Mouse (Mus musculus): ENCODE measurements around the gene Foxn3.

The Foxn3 gene

DNA sequence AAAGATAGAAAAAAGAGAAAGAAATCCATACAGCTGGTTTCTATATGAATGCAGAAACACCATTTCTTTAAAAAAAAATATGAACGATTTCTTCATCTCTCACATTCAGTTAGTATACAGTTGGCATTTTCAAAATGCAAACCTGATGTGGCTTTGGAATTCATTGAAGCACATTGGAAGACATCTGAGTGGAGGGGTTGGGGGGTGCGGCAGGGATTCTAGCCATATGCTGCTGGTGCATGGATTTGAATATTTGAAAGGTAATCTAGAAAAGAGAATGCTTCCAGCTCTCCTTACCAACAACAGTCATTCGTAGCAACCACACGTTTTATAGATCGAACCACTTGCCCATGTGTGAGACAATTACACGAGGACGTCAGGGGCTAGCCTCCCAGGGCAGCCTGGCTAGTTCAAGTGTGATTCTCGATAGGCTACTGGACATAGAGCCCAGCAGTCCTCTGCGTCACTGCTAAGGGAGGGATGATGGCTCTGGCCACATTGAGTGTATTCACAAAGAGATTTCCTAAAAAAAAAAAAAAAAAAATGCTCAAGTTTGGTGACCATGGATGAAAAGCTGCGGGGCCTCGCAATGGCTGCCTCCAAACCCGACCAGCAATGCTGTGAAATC is 96.0 kb downstream of the Foxn3 start:
- no peak for DNase-seq (ENCODE audit: low read depth, low spot score)

DNA sequence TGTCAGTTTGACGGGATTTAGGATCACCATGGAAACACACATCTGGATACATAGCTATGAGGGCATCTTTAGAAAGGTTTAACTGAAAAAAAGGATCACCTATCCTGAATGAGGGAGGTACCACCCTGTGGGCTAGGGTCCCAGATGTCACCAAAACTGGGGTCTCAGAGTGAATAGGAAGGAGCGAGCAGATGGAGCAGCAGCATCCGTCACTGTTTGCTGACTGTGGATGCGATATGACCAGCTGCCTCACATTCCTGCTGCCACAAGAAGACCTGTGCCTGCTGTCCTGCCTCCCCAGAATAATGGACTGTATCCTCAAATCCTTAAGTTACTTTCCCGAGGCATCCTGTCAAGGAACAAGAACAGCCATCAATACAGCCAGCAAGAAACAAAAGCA is 97.0 kb downstream of the Foxn3 start:
- DNase-seq (ENCODE audit: low read depth, low spot score) = no peak

DNA sequence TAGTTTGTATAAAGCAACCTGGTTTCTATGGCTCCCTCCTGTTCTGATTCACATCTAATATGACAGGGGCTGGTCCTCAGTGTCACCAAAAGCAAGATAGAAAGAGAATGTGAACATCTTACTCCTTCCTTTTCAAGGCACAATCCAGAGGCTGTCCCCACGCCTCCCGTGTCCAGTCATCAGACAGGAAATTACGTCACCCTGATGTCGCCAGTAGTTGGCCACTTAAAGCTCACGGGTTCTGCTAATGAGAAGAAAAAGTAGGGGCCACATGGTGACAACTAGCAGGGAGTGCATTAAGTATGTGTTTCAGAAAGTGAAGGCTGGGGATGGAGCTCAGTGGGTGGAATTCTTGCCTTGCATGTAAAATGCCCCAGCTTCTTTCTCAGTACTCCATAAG is 99.1 kb downstream of the Foxn3 start:
- no peak for DNase-seq (ENCODE audit: low read depth, low spot score)

DNA sequence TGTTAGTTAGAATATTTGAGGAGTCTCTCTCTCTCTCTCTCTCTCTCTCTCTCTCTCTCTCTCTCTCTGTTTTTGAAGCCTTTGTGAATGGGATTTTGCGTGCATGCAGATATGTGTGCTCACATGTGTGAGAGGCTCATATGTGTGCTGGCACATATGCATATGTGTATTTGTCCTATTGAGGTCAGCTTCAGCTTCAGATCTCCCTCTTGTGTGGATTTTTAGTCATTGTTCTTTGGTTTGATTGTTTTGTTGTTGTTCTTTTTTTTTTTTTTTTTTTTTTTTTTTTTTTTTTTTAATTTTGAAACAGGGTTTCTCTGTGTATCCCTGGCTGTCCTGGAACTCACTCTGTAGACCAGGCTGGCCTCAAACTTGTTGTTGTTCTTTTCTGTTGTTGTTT is 100.5 kb downstream of the Foxn3 start:
- DNase-seq (ENCODE audit: low read depth, low spot score) = no peak

DNA sequence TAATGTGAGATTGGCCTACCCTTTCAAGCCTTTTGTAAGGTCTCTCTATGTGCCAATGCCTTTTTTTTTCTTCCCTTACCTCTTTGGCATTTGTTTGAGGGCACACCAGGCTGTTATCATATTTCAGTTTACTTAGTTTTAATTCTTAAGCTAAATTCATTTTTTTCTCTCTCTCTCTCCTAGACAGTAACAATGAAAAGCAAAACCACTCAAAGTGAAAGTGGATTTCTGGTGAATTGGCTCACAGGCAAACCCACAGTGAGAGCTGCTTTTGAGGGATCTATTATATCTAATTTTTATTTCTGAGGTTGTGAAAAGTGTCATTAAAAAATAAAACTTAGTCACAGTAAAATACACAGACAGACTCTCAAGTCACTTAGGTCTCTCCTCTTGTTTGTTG is 101.1 kb downstream of the Foxn3 start:
- DNase-seq (ENCODE audit: low read depth, low spot score) = no peak

DNA sequence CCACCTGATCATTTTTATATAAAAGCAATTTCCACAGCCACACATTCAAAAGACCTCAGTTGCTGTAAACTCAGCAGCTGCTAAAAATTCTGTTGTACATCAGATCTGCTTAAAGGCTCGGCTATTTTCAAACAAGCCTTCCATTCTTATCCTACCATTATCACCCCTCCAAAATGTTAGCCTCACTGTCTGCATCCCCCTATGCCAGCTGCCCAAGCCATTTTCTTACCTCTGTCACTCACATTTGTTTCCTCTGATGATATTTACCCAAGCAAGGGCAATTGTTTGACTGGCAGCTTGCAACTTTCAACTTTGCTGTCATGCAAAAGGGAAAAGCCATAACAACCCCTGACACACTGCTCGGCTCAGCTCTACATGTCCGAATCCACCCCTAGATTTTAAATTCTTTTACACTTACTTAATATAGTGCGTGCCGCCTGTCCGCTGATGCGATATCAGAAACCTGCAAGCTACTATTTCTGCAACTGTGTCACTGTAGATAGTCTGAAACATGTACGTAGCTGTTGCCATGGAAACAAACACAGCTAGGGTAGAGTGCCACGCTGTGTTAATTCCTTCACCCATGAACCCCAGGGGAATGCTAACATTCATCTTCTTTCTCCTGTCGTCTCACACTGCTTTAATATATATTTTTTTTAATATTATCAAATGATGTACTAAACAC is 105.7 kb downstream of the Foxn3 start:
- DNase-seq (ENCODE audit: low read depth, low spot score) = no peak

DNA sequence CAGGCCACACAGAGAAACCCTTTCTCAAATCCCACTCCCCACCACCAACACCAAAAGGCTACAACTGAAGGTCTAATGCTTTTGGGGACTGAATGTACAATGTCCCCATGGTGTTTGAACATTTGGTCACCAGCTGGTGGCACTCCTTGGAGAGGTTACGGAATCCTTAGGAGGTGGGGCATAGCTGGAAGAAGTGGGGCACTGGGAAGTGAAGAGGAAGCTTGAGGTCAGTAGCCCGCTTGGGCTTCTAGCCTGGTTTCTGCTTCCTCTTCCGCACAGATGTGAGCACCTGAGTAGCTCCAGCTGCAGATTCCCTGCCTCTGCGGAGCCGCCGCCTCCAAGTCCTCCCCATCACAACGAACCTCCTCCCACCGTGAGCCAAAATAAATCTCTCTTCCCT is 107.8 kb downstream of the Foxn3 start:
- no peak for DNase-seq (ENCODE audit: low read depth, low spot score)

DNA sequence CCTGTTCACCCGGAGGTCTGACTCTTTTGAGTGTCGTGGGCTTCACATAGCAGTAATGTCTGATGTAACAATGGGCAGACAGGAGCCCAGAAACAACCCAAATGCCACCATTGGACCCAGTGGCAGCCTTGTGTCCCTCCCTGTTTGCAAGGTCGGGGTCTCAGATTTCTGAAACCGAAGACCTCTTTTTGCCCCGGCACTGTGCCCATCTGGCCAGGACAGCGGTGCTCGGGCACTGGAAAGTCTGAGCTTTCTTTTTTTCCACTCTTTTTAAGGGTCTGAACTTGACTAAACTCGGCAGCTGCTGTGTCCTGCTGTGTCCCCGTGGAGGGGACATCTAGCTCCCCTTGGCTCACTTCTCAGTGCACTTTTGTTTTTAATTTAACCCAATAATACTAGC is 109.0 kb downstream of the Foxn3 start:
- no peak for DNase-seq (ENCODE audit: low read depth, low spot score)

DNA sequence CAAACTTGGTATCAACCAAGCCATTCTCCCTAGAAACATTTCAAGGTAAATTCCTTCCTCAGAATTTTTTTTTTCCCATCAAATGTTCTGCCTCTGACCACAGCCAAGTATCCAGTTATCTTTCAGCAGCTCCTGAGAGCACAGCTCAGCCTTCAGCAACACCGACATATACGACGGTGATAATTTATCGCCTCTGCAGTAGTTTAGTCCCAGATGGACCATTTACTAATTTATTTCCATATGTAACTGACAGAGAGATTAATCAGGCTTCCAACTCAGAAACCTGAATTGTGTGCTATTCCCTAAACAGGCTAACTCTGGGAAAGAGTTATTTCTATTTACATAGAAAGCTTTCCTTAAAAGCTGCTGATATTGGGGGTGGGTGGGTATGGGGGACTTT is 109.6 kb downstream of the Foxn3 start:
- DNase-seq (ENCODE audit: low read depth, low spot score) = no peak

DNA sequence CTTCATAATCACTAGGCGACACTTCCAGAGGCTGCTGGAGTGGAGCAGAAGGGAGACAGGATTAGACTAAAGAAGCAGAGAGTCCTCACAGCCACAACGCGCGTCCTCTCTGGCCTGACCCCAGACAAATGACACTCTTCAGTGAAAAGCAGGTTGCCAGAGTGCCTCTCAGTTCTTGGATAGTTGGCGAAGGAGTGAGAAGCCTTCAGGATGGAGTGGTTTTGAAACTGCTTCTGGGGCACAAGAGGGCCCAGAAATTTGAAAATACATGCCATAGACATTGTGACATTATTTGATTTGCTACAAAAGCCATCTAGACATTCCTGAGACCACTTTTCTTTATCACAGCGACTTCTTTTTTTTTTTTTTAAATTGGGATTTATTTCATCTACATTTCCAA is 113.3 kb downstream of the Foxn3 start:
- DNase-seq (ENCODE audit: low read depth, low spot score) = no peak

DNA sequence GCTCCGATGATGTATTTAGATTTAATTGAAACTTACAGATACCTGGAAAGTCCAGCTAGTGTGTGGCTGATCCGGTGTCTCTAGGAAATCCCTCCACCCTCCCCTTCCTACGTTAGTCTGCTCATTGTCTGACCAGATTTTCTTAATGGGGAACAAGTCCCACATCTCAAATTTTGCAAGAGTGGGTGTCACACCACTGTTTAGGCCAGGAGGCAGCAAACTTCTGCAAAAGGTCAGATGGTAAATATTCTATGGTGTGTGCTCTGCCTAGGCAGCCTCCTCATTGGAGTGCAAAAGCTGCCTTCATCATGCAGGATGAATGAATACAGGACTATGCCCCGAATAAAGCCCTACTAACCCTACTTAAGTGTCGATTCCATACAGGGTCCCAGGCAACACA is 115.6 kb downstream of the Foxn3 start:
- no peak for DNase-seq (ENCODE audit: low read depth, low spot score)

DNA sequence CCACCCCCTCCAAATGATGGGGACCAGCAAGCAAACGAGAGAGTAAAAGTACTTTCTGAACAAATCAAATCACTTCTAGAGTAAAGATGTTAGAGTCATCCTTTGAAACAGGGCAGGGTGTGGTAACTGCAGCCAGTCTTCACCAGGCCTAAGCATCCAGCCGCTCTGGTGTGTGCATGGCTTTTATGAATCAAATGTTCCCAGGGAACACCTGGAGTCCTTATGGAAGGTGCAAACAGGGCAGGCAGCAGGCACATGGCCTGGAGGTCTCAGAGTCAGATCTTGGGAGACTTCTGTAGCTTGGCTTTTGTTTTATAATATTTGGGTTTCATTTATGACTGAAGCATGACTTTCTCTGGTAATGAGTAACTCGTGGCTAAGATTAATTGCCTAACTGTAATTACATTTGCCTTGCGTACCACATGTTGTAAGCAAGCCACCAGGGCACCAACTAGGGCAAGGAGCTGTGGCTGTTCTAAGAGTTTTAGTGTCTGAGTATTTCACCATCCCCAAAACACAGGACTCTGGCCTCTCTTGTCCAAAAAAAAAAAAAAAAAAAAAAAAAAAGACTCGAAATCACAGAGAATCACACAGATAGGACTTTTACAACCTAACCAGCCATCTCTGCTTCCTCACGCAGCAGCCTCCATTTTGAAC is 118.2 kb downstream of the Foxn3 start:
- DNase-seq (ENCODE audit: low read depth, low spot score) = peak; percentile 34

DNA sequence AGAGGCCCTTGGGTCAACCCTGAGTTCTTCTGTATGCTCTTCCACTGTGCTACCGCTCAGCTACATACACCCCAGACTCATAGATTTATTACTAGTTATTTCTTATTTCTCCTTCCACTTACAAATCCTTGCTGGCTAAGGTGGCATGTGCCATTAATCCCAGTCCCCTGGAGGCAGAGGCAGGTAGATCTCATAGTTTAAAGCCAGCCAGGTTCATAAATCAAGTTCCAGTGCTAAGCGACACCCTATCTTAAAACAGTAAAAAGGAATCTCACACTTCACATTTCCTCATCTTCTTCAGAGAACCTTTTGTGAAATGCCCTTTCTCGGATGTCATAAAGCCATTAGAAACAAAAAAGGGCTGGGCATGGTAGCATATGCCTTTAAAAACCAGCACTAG is 120.6 kb downstream of the Foxn3 start:
- no peak for DNase-seq (ENCODE audit: low read depth, low spot score)

DNA sequence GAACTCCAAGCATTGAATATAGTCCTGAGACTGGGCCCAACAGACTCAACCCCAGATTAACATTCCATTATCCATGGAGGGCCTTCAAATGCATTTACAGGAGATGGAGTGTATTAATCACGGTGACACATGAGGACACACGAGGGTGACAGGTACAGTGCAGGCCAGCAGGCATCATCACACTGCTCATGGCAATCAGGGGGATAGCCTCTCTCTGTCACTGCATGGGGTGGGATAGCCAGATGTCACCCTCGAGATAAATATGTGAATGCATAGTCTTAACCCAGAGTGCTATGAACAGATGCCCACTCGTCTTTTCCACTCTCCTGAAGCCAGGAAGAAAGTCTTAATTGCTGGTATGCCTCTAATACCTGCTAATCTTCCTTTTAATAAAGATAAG is 122.4 kb downstream of the Foxn3 start:
- DNase-seq (ENCODE audit: low read depth, low spot score) = no peak

DNA sequence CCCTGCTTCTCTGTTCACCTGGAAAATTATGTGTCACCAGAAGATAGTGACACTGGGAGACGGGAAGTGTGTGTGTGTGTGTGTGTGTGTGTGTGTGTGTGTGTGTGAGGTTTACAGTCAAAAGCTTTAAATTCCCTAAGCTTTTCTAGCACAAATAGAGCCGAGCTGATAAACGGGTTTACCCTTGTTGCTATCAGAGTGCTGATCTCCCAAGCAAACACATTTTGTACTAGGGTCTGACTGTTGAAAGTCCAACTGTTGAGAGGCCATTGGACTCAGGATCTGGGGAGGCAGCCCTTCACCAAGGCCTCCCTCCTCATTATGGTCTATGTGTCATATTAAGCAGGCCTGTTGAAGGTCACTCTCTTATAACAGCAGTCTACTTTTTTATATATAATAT is 123.4 kb downstream of the Foxn3 start:
- DNase-seq (ENCODE audit: low read depth, low spot score) = no peak

DNA sequence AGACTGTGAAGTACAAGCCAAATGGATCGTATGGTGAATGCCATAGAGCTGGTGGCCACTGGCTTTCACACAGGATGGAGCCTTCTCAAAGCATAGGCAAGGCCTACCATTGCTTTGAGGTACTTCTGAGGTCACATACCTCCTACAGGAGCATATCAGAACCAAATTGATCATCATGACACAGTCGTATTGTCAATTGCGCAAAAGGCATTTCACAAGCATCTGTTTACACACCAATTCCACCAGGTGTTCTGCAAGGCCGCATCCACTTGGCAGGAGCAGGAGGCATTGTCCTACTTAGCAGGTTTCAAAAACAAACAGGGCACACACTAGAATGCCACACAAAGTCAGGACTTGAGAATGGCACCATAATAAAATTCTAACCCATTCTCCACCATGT is 128.2 kb downstream of the Foxn3 start:
- no peak for DNase-seq (ENCODE audit: low read depth, low spot score)

DNA sequence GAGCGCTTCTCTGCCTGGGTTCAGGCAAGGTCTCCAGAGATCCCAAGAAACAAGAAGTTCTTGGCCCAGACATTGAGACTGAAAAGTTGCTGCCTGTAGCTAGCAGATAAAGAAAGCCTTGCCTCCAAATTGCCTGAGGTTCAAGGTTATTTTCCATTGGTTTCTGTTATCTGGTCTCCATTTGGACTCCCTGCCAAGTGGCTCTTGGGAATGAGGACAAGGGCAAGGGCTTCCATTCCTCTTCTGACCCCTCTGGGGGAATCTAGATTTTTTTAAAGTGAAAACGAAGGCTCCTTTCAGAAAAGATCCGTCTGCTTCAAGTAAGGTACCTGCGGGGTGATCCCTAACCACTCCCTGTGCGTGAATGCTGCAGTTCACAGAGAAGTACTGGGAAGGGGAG is 130.0 kb downstream of the Foxn3 start:
- no peak for DNase-seq (ENCODE audit: low read depth, low spot score)

DNA sequence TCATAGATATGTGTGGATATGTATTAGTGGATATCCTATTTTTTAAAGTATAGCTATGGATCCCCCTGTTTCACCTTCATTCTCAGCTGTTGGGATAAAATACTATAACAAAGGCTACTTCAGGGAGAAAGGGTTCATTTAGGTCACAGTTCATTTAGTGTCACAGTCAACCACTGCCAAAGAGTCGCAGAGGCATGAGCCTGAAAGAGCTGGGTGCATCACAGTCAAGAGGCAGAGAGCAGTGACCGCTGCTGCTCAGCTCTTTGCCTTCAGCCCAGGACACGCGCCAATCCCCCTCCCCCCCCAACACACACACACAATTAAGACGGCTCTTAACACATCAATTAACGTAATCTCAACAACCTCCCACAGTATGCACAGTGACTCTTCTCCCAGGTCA is 131.8 kb downstream of the Foxn3 start:
- DNase-seq (ENCODE audit: low read depth, low spot score) = no peak

DNA sequence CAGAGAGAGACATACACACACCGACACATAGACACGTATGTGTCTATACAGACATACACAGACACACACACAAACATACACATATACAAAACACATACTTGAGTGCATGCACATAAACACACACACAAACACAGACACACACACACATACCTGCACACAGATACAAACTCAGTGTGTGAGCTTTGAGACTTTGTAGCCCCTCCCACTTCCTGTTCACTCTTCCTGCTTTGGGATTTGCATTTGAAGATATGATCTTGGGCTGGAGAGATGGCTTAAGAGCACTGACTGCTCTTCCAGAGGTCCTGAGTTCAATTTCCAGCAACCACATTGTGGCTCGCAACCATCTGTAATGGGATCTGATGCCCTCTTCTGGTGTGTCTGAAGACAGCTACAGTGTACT is 132.4 kb downstream of the Foxn3 start:
- DNase-seq (ENCODE audit: low read depth, low spot score) = no peak

DNA sequence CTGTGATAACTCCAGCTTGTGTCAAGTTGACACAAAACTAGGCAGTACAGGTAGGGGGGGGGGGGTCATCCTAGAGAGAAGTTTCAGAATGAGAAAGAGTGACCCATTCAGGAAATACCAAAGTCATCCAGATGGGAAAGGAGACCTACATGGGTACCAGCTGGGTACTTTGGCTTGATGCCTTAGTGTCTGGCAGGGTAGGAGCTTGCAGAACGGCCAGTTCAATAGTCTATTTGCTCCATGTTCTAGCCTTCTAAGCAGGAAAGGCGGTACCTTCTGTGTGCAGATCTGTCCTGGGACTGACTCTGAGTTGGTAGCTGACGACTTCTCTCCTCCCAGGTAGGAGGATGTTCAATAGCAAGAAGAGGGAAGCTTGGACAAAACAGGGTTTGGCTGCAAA is 134.3 kb downstream of the Foxn3 start:
- no peak for DNase-seq (ENCODE audit: low read depth, low spot score)

DNA sequence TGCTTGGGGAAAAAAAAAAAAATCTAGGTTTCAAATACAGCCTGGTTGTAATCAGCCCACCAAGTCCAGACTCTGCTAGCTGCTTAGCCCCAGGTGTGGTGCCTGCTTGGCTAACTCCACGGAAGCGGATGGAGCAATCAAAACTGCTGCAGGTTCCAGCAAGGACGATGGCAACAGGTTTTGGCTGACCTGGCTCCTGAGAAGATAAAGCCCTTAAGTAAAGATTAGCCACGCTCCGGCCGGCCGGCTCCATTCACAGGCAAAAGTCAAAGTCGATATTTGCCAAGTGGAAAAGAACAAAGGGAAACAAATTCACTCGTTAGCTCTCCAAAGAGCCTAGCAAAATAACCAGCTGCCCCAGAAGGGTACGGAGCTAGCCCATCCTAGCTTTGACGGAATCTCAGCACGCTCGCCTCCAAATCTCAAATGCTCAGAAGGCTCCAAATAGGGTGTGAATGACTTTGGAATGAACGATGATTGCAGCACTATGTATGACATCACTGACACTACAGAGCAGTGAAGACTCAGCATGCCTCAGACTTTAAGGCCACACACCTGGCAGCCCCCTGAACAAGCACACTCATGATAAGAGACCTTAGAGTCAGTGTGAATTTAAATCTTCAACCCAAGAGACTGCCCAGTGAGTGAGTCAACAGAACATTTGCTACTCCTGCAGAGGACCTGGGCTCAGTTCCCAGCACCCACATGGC is 137.0 kb downstream of the Foxn3 start:
- DNase-seq (ENCODE audit: low read depth, low spot score) = no peak

DNA sequence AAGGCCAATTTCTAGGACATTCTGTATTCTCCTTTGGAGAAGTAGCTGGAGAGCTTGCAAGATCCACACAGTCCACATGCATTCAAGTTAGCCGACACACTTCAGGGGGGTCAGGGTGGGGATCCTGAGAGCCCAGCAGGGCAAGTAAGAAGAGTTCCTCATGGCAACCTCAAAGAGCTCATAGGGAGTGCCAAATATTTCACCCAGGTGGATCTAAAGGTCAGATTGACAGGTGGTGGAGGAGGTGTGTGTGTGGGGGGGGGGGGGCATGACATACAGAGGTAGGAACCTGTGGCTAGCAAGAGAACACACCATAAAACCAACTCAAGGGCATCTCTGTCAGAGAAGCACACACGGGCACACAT is 144.0 kb downstream of the Foxn3 start:
- DNase-seq (ENCODE audit: low read depth, low spot score) = no peak
